Mouse (Mus musculus) right cerebral cortex, adult 18-20 months (tissue): ENCODE results near the gene Cand1.

Source experiments
- DNase-seq: peaks from one replicate; pipeline ENCODE4 v3.0.0; 2022; ENCODE audit warnings: mixed read lengths

Gene Cand1

GRCm38 (mm10) chr10:119206309-119206932 lies 33.4 kb downstream of the Cand1 start:
- no peak for DNase-seq

GRCm38 (mm10) chr10:119205229-119205628 lies 34.6 kb downstream of the Cand1 start:
- no peak for DNase-seq

GRCm38 (mm10) chr10:119204334-119204946 lies 35.4 kb downstream of the Cand1 start:
- no peak for DNase-seq

- no peak for DNase-seq
These were observed 40.0 kb downstream of the Cand1 start for GRCm38 (mm10) chr10:119199864-119200263.

- DNase-seq: peak; percentile 17
These were observed 41.5 kb downstream of the Cand1 start for GRCm38 (mm10) chr10:119198186-119198880.

- DNase-seq: no peak
These were observed 42.2 kb downstream of the Cand1 start for GRCm38 (mm10) chr10:119197621-119198150.

GRCm38 (mm10) chr10:119192598-119193372 lies 47.1 kb downstream of the Cand1 start:
- DNase-seq: no peak

GRCm38 (mm10) chr10:119187720-119188119 lies 52.1 kb downstream of the Cand1 start:
- no peak for DNase-seq

GRCm38 (mm10) chr10:119169656-119170055 lies 70.2 kb downstream of the Cand1 start:
- DNase-seq: no peak

- DNase-seq: peak; percentile 9
These were observed 70.6 kb downstream of the Cand1 start for GRCm38 (mm10) chr10:119169237-119169636.

GRCm38 (mm10) chr10:119168791-119169190 lies 71.1 kb downstream of the Cand1 start:
- DNase-seq: peak; percentile 11

- DNase-seq: no peak
These were observed 72.0 kb downstream of the Cand1 start for GRCm38 (mm10) chr10:119167858-119168257.

- no peak for DNase-seq
These were observed 74.8 kb downstream of the Cand1 start for GRCm38 (mm10) chr10:119165051-119165450.

- no peak for DNase-seq
These were observed 78.0 kb downstream of the Cand1 start for GRCm38 (mm10) chr10:119161820-119162382.

- DNase-seq: no peak
These were observed 79.7 kb downstream of the Cand1 start for GRCm38 (mm10) chr10:119160161-119160560.

GRCm38 (mm10) chr10:119149261-119149660 lies 90.6 kb downstream of the Cand1 start:
- no peak for DNase-seq
